Mouse (Mus musculus) erythroblast, embryonic 14.5 days (primary cell): ENCODE data around the gene Cept1. TPM values are rescaled to one million over a fixed set of nuclear protein-coding genes. Genes with fewer than 3 reads are reported as not detected.
A peak's percentile ranks its signal among the peaks of the same experiment; 100 is the strongest.

Source experiments
- H3K27me3 ChIP-seq: 2 replicates; pipeline ENCODE4 v1.6.1; 2012; ENCODE audit warnings: inconsistent platforms; ENCODE audit not compliant: control insufficient read depth
- H3K36me3 ChIP-seq: 2 replicates; pipeline ENCODE4 v1.6.1; 2012; ENCODE audit warnings: mild to moderate bottlenecking, inconsistent platforms; ENCODE audit not compliant: control insufficient read depth
- H3K4me1 ChIP-seq: 2 replicates; pipeline ENCODE4 v1.6.1; 2012; ENCODE audit warnings: inconsistent platforms; ENCODE audit not compliant: control insufficient read depth
- H3K4me3 ChIP-seq: replicated peaks from 2 replicates; pipeline ENCODE3; 2012; ENCODE audit warnings: moderate library complexity, mild to moderate bottlenecking, inconsistent platforms
- H3K9me3 ChIP-seq: 2 replicates; pipeline ENCODE4 v1.6.1; 2012; ENCODE audit warnings: low read length, inconsistent platforms, mixed read lengths; ENCODE audit not compliant: control insufficient read depth
- GATA1 ChIP-seq: IDR thresholded peaks from 2 replicates; pipeline ENCODE4 v1.6.1; 2012; ENCODE audit warnings: low read length, inconsistent platforms, mixed read lengths
- TAL1 ChIP-seq: IDR thresholded peaks from 3 replicates; pipeline ENCODE4 v1.6.1; 2012; ENCODE audit warnings: low read length, inconsistent platforms, mixed read lengths
- polyA plus RNA-seq: library from polyadenylated mRNA; stranded (reverse); fragments of >175 nt; gene quantifications from 2 replicates; pipeline ENCODE4 v1.2.3, GENCODE M21; 2012

Gene Cept1
- polyA plus RNA-seq, 1 experiment, result 0.19 TPM

- Histone ChIP-seq H3K4me3 (peak overlapping the region; percentile 98), H3K36me3 (no peaks in the 10 kb centered on the region; the same call in 1 of the 2 replicates), H3K9me3 (no peaks in the 10 kb centered on the region), H3K4me1 (peaks cover 35% of the 10 kb centered on the region), H3K27me3 (no peaks in the 10 kb centered on the region)
- TF ChIP-seq GATA1 (no peak), TAL1 (no peak)
Observed at GRCm38 (mm10) chr3:106547924-106548539, 430 bp upstream of the Cept1 start.

- H3K4me3 ChIP-seq, result no peak overlapping the region
- no peaks in the 10 kb centered on the region for H3K27me3 ChIP-seq
- peaks cover 35% of the 10 kb centered on the region for H3K4me1 ChIP-seq
- H3K36me3 ChIP-seq, result no peaks in the 10 kb centered on the region; the same call in 1 of the 2 replicates
- TF ChIP-seq TAL1, result no peak
- TF ChIP-seq GATA1, result no peak
- no peaks in the 10 kb centered on the region for H3K9me3 ChIP-seq
Observed at GRCm38 (mm10) chr3:106544721-106545316, 2.8 kb downstream of the Cept1 start.

DNA sequence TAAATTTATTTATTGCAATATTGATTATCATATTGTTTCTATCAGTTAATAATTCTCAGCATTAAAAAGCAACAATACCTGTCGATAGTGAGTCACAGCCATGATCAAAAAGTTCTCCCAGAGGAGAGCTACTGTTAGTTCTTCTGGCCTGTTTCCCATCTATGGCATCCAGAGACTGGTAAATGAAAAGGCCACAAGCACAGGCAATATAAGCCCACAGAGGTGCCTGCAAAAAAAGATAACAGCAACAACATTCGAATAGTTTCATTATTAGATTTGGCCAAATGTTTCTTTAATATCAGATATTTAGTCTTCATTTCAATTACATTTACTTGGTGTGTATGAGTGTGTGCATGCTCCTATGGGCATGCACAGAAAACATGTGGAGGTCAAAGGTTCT is 14.3 kb downstream of the Cept1 start:
- Histone ChIP-seq H3K27me3 (no peaks in the 10 kb centered on the region), H3K4me3 (no peak overlapping the region), H3K9me3 (no peaks in the 10 kb centered on the region), H3K4me1 (no peaks in the 10 kb centered on the region), H3K36me3 (peaks cover 23% of the 10 kb centered on the region)
- no peak for TF ChIP-seq TAL1
- no peak for TF ChIP-seq GATA1

DNA sequence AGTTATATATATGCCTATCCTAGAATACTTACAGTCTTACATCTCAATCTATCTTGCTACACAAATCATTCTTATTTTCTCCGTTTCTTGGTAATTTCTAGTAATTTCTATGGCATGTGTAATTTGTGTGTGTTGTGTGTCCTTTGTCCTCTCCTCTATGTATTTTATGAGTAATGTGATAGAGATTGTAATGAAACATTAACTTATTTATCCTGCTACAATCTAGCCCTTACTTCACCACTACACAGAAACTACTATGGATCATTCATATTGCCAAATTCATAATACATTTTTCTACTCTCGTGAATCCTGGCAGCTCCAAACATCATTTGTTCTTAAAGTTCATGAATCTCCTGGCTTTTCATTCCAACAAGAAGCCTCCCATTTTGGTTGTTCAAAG is 19.6 kb downstream of the Cept1 start:
- Histone ChIP-seq H3K4me1 (no peaks in the 10 kb centered on the region), H3K27me3 (no peaks in the 10 kb centered on the region), H3K4me3 (no peak overlapping the region), H3K9me3 (no peaks in the 10 kb centered on the region), H3K36me3 (peaks cover 10% of the 10 kb centered on the region)
- TF ChIP-seq GATA1 (no peak), TAL1 (no peak)

- H3K4me1 ChIP-seq, result no peaks in the 10 kb centered on the region
- H3K4me3 ChIP-seq, result no peak overlapping the region
- H3K27me3 ChIP-seq, result no peaks in the 10 kb centered on the region
- H3K36me3 ChIP-seq, result peaks cover 5% of the 10 kb centered on the region
- TF ChIP-seq TAL1, result no peak
- TF ChIP-seq GATA1, result no peak
- H3K9me3 ChIP-seq, result no peaks in the 10 kb centered on the region
Observed at GRCm38 (mm10) chr3:106526411-106526810, 21.2 kb downstream of the Cept1 start.

DNA sequence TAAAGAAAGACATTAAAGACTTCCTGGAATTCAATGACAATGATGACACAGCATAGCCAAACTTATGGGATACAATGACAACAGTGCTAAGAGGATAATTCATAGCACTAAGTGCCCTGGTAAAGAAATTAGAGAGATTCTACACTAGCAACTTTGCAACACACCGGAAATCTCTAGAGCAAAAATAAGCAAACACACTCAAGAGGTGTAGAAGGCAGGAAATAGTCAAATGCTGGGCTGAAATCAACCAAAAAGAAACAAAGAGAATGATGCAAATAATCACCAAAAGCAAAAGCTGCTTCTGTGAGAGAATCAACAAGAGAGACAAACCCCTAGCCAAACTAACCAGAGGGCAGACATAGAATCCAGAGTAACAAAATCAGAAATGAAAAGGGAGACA is 24.9 kb downstream of the Cept1 start:
- no peaks in the 10 kb centered on the region for H3K4me1 ChIP-seq
- peaks cover 4% of the 10 kb centered on the region for H3K36me3 ChIP-seq
- no peaks in the 10 kb centered on the region for H3K9me3 ChIP-seq
- no peaks in the 10 kb centered on the region for H3K27me3 ChIP-seq
- no peak overlapping the region for H3K4me3 ChIP-seq
- TF ChIP-seq TAL1 (no peak), GATA1 (no peak)

DNA sequence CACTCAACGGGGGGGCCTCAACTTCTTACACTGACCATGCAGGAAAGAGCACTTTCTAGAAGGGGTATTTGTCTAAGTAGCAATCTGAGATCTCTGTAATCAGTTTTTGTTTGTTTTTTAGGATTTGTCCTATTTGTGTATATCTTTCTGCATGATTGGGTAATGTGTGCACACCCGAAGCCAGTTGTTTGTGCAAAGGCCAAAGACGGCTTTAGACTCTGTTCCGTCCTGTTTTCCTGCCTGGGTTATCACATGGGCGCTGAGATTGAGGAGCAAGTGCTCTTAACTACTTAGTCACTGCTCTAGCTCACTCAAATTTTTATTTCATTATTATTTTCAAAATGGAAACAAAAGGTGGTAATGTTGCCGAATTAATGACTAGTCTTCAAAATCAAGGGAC is 32.6 kb downstream of the Cept1 start:
- H3K27me3 ChIP-seq, result no peaks in the 10 kb centered on the region
- H3K4me1 ChIP-seq, result no peaks in the 10 kb centered on the region
- no peak for TF ChIP-seq TAL1
- TF ChIP-seq GATA1, result no peak
- H3K4me3 ChIP-seq, result no peak overlapping the region
- no peaks in the 10 kb centered on the region for H3K9me3 ChIP-seq
- peaks cover 4% of the 10 kb centered on the region for H3K36me3 ChIP-seq

- no peaks in the 10 kb centered on the region for H3K27me3 ChIP-seq
- peaks cover 10% of the 10 kb centered on the region for H3K36me3 ChIP-seq
- no peak overlapping the region for H3K4me3 ChIP-seq
- no peaks in the 10 kb centered on the region for H3K4me1 ChIP-seq
- H3K9me3 ChIP-seq, result no peaks in the 10 kb centered on the region
- TF ChIP-seq GATA1 (no peak), TAL1 (no peak)
Observed at GRCm38 (mm10) chr3:106510669-106511068, 36.9 kb downstream of the Cept1 start.

DNA sequence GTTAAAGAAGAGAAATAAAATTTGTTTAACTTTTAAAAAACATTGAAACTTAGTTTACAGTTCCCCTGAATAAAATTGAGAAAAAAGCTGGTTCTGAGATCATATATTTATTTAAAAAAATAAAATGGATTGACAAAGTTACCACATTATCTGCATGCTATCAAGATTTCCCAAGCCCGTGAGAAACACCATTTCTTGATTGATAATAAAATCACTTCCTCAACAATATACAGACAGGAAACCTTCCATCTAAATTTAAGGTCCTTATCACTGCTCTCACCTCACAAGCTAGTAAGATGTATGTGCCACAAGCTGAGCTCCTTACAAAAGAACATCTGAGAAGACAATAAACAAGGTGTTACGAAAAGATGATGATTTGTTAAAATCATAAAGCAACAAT is 44.7 kb downstream of the Cept1 start:
- Histone ChIP-seq H3K4me3 (no peak overlapping the region), H3K9me3 (no peaks in the 10 kb centered on the region), H3K27me3 (no peaks in the 10 kb centered on the region), H3K4me1 (no peaks in the 10 kb centered on the region), H3K36me3 (peaks cover 39% of the 10 kb centered on the region)
- no peak for TF ChIP-seq TAL1

- no peak overlapping the region for H3K4me3 ChIP-seq
- H3K27me3 ChIP-seq, result no peaks in the 10 kb centered on the region
- peaks cover 37% of the 10 kb centered on the region for H3K36me3 ChIP-seq
- H3K9me3 ChIP-seq, result no peaks in the 10 kb centered on the region
- no peak for TF ChIP-seq TAL1
- no peak for TF ChIP-seq GATA1
- H3K4me1 ChIP-seq, result peaks cover 22% of the 10 kb centered on the region
Observed at GRCm38 (mm10) chr3:106500510-106500909, 47.1 kb downstream of the Cept1 start.
